Mouse (Mus musculus): ENCODE measurements at regions not wholly inside any gene's neighbourhood (a gene's known extent, or its start where the extent isn't known, plus 50 kb on each side); places are given as distances from the start of the nearest gene placed in this dataset.

DNA sequence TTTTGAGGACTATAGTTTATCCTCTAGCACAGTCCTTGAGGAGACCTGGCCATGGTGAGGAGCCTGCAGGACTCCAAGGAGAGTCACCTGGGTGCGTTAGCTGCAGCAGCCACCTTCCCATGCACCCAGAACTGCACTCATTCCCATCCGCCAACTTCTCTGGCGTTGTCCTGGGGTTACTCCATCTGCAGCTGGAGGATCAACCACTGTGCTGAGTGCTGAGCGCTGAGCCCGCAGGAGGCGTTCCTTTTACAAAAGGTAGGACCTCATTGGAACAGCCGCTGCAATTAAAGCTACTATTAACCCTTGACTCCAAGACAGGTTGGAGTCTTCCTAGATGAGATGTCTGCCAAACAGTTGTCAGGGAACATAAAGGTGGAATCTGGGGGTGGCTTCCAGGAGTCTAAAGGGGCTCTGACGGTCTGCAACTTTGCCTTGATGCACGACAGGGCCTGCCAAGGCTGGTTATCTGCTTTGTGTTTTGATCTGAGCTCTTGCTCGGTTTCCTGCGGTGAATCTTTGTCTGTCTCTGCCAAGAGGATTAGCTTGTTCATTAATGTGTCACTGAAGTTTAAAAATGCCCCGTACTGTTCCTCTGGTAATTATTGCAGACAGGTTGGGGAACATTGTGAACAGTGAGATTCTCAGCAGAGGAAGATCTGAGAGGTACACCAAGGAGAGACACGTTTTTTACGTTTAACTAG, 152.1 kb downstream of the Fam173b start:
- peak overlapping the region; percentile 36; the same call in 1 of the 2 replicates for H3K27ac ChIP-seq
- H3K4me2 ChIP-seq: no peak overlapping the region; the same call in 1 of the 2 replicates
- peaks cover 19% of the 10 kb centered on the region for H3K4me1 ChIP-seq
- no peaks in the 10 kb centered on the region for H3K27me3 ChIP-seq
- WGBS: 7% methylated on average over 14 of the region's 14 CpGs
- no peaks in the 10 kb centered on the region for H3K36me3 ChIP-seq (replicated peaks)
- H3K4me3 ChIP-seq (replicated peaks): no peak overlapping the region
- H3K9me3 ChIP-seq: no peaks in the 10 kb centered on the region
- no peak overlapping the region for H3K9ac ChIP-seq
- ATAC-seq (ENCODE audit: low FRiP score): peak; percentile 49; the same call in 1 of the 2 replicates

DNA sequence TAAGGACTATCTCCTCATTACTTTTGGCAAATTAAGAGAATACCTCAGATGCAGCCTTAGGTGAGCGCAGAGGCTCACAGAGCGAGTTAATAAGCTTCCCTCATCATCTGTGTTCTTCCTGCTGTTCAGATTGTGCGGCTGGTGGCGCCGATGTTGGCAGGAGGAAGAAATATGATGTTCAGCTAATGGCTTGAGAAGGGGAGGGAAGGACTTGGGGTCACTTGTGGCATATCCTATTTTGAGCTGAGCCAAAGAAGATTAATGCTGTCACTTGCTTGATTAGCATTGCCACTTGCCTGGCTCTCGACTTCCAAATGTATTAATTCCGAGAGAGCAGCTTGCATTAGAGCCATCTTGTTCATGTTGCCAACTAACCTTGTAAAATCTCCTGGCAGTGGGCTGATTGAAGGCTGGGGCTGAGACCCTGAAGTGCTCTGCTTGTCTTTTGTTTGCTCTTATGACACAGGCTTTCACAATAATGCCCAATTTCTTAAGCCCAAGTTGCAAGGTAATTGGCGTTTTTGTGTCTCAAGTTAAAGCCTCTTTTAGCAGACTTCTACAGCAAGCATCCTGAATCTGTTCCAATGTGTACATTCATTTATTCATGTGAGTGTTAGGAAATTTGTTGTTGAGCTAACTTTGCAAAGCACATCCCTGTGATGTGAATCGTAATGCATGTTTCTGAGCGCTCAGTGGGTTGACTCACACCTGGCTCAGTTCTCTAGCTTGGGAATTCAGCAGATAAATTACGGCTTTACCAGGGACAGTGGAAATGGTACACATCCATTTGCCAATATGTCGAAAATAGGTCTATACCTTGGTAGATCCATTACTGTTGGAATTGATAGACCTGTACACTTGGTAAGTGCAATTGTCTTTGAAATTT, 167.6 kb downstream of the Fam173b start:
- no peaks in the 10 kb centered on the region for H3K36me3 ChIP-seq (replicated peaks)
- H3K27ac ChIP-seq: no peak overlapping the region
- 0 out of 2 replicates have a peak, but pooled peaks cover 3% of the 10 kb centered on the region for H3K9me3 ChIP-seq
- no peak overlapping the region for H3K9ac ChIP-seq
- no peak for ATAC-seq (ENCODE audit: low FRiP score)
- 73% methylated on average over 12 of the region's 12 CpGs for WGBS
- no peaks in the 10 kb centered on the region for H3K4me1 ChIP-seq
- no peak overlapping the region for H3K4me3 ChIP-seq (replicated peaks)
- H3K27me3 ChIP-seq: no peaks in the 10 kb centered on the region
- H3K4me2 ChIP-seq: no peak overlapping the region

DNA sequence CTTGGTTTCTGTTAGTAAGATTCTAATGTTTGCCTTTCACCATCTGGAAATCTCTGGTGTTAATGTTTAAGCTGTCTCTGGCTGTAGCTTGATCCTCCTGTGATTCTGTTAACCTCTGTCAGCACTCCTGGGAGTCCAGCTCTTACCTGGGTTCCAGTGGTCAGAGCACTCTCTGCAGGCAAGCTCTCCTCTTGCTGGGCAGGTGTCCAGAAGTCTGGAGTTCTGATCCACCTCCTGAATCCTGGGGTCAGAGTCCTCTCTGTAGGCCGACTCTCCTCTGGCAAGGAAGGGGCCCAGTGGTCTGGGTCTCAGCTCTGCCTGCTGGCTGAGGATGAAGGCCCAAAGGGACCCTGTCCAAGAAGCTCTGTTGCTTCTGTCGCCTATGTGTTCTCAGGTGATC, 181.4 kb downstream of the Fam173b start:
- ATAC-seq (ENCODE audit: low FRiP score): no peak
- WGBS: 92% methylated on average over 2 of the region's 2 CpGs
- H3K9me3 ChIP-seq: peaks cover 11% of the 10 kb centered on the region; the same call in 1 of the 2 replicates
- H3K36me3 ChIP-seq (replicated peaks): no peaks in the 10 kb centered on the region
- H3K4me2 ChIP-seq: no peak overlapping the region
- no peak overlapping the region for H3K4me3 ChIP-seq (replicated peaks)
- H3K9ac ChIP-seq: no peak overlapping the region
- H3K4me1 ChIP-seq: no peaks in the 10 kb centered on the region
- H3K27ac ChIP-seq: no peak overlapping the region
- H3K27me3 ChIP-seq: no peaks in the 10 kb centered on the region

DNA sequence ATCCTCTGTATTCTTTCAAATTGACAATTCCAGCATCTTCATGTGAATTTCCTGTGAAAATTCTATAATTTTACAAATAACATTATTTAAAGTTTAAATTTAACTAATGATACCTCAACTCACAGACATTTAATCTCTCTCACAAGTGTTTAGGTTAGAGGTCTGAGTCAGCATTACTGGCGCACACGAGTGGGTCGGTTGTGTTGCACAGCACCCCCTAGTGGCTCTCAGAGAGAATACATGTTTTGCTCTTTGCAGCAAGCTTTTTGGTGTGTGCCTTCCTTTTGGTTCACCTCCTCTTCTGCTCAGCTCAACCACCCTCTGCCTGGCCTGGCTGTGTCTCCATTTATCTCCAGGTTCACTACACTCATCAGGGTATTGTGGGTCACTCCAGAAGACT, 183.4 kb downstream of the Fam173b start:
- Histone ChIP-seq H3K4me1 (no peaks in the 10 kb centered on the region), H3K36me3 (replicated peaks) (no peaks in the 10 kb centered on the region), H3K9ac (no peak overlapping the region), H3K4me2 (no peak overlapping the region), H3K4me3 (replicated peaks) (no peak overlapping the region), H3K9me3 (peaks cover 11% of the 10 kb centered on the region; the same call in 1 of the 2 replicates), H3K27ac (no peak overlapping the region), H3K27me3 (no peaks in the 10 kb centered on the region)
- no peak for ATAC-seq (ENCODE audit: low FRiP score)
- 88% methylated on average over 3 of the region's 3 CpGs for WGBS

DNA sequence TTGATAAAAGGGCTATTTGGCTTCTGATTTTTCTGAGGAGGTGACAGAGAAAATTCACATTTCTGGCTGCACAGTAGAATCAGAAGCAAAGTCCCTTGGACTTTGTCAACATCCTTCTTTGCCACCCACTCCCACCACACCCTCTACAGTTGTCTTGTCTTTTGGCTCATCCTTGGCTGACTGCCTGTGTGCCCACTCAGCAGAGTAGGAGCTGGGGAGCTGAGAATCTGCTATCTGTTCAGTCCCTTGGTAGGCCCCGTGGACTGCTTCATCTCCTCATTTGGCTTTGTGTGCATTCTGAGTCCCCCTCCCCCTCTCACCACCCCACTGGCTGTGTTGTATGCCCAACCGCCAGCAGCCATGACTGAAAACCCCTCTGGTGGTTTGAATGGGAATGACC, 197.2 kb downstream of the Fam173b start:
- 73% methylated on average over 2 of the region's 2 CpGs for WGBS
- Histone ChIP-seq H3K9ac (no peak overlapping the region), H3K36me3 (replicated peaks) (no peaks in the 10 kb centered on the region), H3K4me2 (no peak overlapping the region), H3K4me1 (no peaks in the 10 kb centered on the region), H3K27me3 (no peaks in the 10 kb centered on the region), H3K27ac (no peak overlapping the region), H3K9me3 (no peaks in the 10 kb centered on the region), H3K4me3 (replicated peaks) (no peak overlapping the region)
- ATAC-seq (ENCODE audit: low FRiP score): no peak

DNA sequence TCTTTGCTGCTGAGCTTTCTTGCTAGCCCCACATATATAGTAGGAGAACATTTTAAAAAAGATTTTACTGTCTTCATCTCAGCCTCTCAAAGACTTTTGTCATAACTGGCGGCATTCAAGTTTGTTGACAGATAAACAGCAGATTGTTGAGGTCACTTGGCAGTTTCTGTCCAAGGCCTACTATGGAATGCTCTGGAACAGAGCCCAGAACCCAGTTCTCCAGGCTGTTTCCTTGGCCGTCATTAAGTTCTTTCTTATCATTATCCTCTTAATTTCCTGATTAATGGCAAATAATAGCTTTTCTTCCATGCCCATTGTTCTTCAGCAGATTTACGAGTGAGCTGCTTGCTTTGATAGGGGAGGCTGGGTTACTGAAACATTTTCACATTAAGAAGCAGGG, 203.9 kb downstream of the Fam173b start:
- no peak for ATAC-seq (ENCODE audit: low FRiP score)
- no peak overlapping the region for H3K4me2 ChIP-seq
- no peaks in the 10 kb centered on the region for H3K36me3 ChIP-seq (replicated peaks)
- no peak overlapping the region for H3K9ac ChIP-seq
- no peaks in the 10 kb centered on the region for H3K27me3 ChIP-seq
- no peaks in the 10 kb centered on the region for H3K9me3 ChIP-seq
- no peak overlapping the region for H3K4me3 ChIP-seq (replicated peaks)
- H3K4me1 ChIP-seq: no peaks in the 10 kb centered on the region
- H3K27ac ChIP-seq: no peak overlapping the region
- WGBS: 67% methylated on average over 3 of the region's 3 CpGs

DNA sequence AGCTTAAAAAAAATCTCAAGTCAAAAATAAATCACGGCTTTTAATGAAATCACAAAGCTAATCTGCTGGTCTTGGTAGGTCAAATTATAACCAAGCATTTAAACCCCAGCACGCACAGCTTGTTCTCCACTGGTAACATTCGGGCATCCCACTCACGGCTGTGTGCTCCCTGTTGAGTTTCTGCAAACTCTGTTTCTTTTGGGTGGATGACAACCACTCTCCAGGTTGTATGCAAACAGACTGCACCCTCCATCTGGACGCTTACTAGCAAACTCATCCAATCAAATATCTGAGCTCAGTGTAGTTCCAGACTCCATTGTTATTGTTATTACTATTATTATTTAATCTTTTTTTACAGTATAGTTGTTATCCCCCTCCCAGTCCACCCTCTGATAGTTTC, 213.9 kb downstream of the Fam173b start:
- no peaks in the 10 kb centered on the region for H3K27me3 ChIP-seq
- H3K4me2 ChIP-seq: no peak overlapping the region
- H3K9me3 ChIP-seq: no peaks in the 10 kb centered on the region
- WGBS: 92% methylated on average over 5 of the region's 5 CpGs
- H3K36me3 ChIP-seq (replicated peaks): no peaks in the 10 kb centered on the region
- H3K4me3 ChIP-seq (replicated peaks): no peak overlapping the region
- H3K27ac ChIP-seq: no peak overlapping the region
- H3K4me1 ChIP-seq: no peaks in the 10 kb centered on the region
- no peak for ATAC-seq (ENCODE audit: low FRiP score)
- H3K9ac ChIP-seq: no peak overlapping the region

DNA sequence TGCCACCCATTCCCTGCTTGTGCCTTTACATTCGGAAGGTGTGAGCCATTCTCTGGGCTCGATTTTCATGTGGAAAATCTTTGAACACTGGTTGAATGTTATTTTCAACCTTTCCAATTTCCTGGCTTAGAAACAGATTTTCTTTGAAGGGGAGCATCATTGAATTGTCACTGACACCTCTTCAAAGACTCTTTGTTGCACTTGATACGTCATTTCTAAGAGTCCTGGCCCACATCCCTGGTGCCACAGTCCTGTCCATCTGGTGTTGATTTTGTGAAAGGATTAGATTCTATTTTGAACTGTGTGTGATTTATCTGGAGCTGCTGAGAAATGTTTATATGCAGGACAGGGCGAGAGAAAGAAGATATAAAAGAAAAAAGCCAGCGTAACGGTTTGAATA, 217.6 kb downstream of the Fam173b start:
- no peaks in the 10 kb centered on the region for H3K4me1 ChIP-seq
- no peak overlapping the region for H3K9ac ChIP-seq
- no peaks in the 10 kb centered on the region for H3K9me3 ChIP-seq
- no peaks in the 10 kb centered on the region for H3K27me3 ChIP-seq
- H3K4me3 ChIP-seq (replicated peaks): no peak overlapping the region
- H3K27ac ChIP-seq: no peak overlapping the region
- ATAC-seq (ENCODE audit: low FRiP score): no peak
- H3K36me3 ChIP-seq (replicated peaks): no peaks in the 10 kb centered on the region
- no peak overlapping the region for H3K4me2 ChIP-seq
- 71% methylated on average over 6 of the region's 6 CpGs for WGBS

DNA sequence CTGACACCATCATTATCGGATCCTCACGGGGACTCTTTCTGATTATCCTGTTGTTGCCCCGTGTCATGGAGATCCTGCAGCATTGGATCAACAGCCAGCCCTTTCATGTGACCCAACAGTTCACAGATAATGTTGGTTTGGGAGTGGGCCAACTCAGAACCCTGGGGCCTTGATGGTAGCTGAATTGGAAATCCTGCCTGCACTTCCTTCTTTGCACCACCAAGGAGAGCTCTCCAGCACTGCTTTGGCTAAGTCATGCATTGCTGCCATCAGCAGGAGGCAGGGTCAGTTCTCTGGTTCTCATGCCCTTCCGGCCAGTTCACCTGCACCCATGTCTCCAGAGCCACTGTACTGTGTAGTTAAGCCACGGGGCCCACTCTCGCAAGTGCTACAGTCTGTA, 225.6 kb downstream of the Fam173b start:
- no peak overlapping the region for H3K27ac ChIP-seq
- 92% methylated on average over 6 of the region's 6 CpGs for WGBS
- no peaks in the 10 kb centered on the region for H3K9me3 ChIP-seq
- no peak overlapping the region for H3K4me3 ChIP-seq (replicated peaks)
- no peak overlapping the region for H3K4me2 ChIP-seq
- H3K27me3 ChIP-seq: no peaks in the 10 kb centered on the region
- no peak overlapping the region for H3K9ac ChIP-seq
- no peaks in the 10 kb centered on the region for H3K4me1 ChIP-seq
- no peaks in the 10 kb centered on the region for H3K36me3 ChIP-seq (replicated peaks)
- ATAC-seq (ENCODE audit: low FRiP score): no peak

DNA sequence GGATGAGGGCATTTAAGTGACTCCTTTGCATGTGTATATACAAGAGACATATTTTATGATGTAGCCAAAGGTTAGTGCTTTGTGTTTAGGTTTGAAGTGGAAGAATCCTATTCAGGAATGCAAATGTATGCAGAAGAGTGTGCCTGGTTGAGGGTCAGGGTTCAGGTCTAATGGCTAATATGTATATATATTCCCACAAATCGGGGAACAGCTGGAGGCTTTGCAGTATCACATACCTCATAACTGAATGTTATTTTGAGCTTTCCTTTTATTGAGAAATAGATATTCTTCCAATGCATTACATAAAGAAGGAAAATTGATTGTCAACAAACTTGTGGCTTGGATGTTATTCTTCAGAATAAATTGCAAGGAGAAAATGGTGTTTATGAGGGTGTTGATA, 239.9 kb downstream of the Fam173b start:
- Histone ChIP-seq H3K9ac (no peak overlapping the region), H3K4me1 (no peaks in the 10 kb centered on the region), H3K36me3 (replicated peaks) (no peaks in the 10 kb centered on the region), H3K27ac (no peak overlapping the region), H3K4me3 (replicated peaks) (no peak overlapping the region), H3K27me3 (no peaks in the 10 kb centered on the region), H3K9me3 (no peaks in the 10 kb centered on the region), H3K4me2 (no peak overlapping the region)
- WGBS: 80% methylated on average over 1 of the region's 1 CpGs
- no peak for ATAC-seq (ENCODE audit: low FRiP score)

DNA sequence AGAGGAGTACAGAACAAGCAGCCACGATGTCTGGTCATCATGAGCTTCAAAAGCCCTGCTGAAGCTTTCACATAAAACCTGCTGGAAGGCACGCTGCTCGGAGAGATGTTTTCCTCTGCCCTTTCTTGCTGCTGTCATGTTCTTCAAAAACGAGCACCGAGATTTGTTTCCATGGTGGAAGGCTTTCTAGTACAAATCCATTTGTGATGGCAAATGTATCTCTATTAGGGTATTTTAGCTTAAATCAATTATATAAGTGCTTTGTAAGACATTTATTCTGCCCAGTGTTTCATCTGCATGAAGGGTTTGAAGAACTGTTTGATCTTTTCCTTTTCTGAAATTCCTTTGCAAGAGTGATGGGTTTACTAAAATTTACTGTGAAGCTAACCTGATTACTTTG, 253.1 kb downstream of the Fam173b start:
- Histone ChIP-seq H3K4me2 (no peak overlapping the region), H3K4me1 (no peaks in the 10 kb centered on the region), H3K9me3 (no peaks in the 10 kb centered on the region), H3K9ac (no peak overlapping the region), H3K4me3 (replicated peaks) (no peak overlapping the region), H3K36me3 (replicated peaks) (no peaks in the 10 kb centered on the region), H3K27me3 (no peaks in the 10 kb centered on the region), H3K27ac (no peak overlapping the region)
- 82% methylated on average over 5 of the region's 5 CpGs for WGBS
- ATAC-seq (ENCODE audit: low FRiP score): no peak

DNA sequence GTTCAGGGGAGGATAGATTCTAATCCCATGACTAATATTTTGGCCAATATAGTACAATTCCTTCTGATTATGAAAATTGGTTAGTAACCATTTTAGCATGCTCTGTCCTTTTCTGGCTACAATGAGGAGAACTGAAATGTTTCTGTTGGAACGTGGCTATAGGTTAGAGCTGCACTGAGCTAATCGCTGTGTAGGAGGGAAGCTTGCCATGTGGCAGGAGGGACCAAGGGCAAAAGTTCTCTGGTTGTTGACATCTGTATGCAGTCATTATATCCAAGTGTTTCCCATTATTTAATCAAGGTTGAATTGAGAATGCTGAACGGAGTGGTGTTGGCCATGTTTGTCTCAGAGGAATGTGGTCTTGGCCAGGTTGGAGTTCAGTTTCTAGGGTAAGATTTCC, 253.5 kb downstream of the Fam173b start:
- H3K27me3 ChIP-seq: no peaks in the 10 kb centered on the region

DNA sequence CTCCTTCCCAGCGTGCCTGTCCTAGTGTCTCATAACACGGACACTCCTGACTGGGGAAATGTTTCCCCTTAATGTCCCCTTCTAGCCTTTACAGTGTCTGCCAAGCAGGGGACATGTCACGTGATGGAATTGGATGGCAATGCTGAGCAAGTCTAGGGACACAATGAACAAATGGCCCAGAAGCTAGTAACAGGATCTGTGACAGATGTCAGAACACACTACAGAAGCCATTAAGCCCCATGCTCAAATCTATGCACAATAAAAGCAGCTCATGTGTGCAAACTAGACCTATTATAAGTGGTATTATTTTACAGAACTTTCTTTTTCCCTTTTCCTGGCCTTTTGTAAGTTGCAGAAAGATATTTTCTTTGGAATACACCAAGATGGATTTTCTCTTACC, 267.4 kb downstream of the Fam173b start:
- no peak for ATAC-seq (ENCODE audit: low FRiP score)
- no peaks in the 10 kb centered on the region for H3K36me3 ChIP-seq (replicated peaks)
- H3K9ac ChIP-seq: no peak overlapping the region
- H3K27ac ChIP-seq: no peak overlapping the region
- H3K9me3 ChIP-seq: no peaks in the 10 kb centered on the region
- WGBS: 87% methylated on average over 3 of the region's 3 CpGs
- no peak overlapping the region for H3K4me2 ChIP-seq
- no peaks in the 10 kb centered on the region for H3K4me1 ChIP-seq
- no peaks in the 10 kb centered on the region for H3K27me3 ChIP-seq
- H3K4me3 ChIP-seq (replicated peaks): no peak overlapping the region

More for the DNA sequence above, 253.5 kb downstream of the Fam173b start:
- Histone ChIP-seq H3K4me2 (no peak overlapping the region), H3K9me3 (no peaks in the 10 kb centered on the region), H3K4me3 (replicated peaks) (no peak overlapping the region), H3K27ac (no peak overlapping the region), H3K36me3 (replicated peaks) (no peaks in the 10 kb centered on the region), H3K9ac (no peak overlapping the region), H3K4me1 (no peaks in the 10 kb centered on the region)
- ATAC-seq (ENCODE audit: low FRiP score): no peak
- WGBS: 85% methylated on average over 3 of the region's 3 CpGs
